Mouse (Mus musculus): ENCODE measurements around the gene Sec61g. TPM values are rescaled to one million over a fixed set of nuclear protein-coding genes. Genes with fewer than 3 reads are reported as not detected.
"Not testable (repeated sequence)": the region's sequence is repeated elsewhere in the genome, so short reads cannot be mapped to it uniquely, and the experiment has no call there.

Gene Sec61g
- 10 to 100 TPM in 2 of 3 experiments, 1 to 10 TPM in 1; 6.5 to 15.0 (median 13.2) TPM for polyA plus RNA-seq (2017; shearing (Covaris generic))

DNA sequence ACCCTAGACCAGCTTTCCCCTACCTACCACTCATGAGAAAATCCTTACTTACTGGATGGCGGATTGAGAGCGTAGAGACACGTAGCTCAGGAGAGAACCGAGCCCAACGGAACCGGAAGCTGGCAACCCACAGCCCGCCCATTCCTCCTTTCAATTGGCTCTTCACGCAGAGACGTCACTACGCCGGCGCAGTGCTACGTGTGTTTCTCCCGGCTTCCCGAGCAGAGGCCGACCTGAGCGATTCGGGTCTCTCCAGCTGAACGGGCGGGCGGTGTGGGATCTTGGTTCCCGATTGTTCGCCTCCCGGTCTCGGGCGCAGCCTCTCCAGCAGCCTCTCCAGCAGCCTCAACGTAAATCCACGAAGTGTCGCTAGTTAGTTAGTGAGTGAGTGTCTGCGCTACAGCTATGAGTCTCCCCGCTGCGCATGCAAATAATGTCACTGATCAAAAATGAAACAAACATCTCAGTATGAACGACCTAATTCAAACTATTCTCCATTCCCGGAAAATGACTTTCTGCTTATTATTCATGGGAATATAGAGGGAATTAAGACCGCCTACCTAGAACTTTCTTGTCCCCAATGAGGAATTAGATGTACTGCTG lies at the start of gene Sec61g:
Sec61g (minus strand) TSS at position 433 of the 603 bp plus-strand sequence.
- ATAC-seq = peak; percentile 98

DNA sequence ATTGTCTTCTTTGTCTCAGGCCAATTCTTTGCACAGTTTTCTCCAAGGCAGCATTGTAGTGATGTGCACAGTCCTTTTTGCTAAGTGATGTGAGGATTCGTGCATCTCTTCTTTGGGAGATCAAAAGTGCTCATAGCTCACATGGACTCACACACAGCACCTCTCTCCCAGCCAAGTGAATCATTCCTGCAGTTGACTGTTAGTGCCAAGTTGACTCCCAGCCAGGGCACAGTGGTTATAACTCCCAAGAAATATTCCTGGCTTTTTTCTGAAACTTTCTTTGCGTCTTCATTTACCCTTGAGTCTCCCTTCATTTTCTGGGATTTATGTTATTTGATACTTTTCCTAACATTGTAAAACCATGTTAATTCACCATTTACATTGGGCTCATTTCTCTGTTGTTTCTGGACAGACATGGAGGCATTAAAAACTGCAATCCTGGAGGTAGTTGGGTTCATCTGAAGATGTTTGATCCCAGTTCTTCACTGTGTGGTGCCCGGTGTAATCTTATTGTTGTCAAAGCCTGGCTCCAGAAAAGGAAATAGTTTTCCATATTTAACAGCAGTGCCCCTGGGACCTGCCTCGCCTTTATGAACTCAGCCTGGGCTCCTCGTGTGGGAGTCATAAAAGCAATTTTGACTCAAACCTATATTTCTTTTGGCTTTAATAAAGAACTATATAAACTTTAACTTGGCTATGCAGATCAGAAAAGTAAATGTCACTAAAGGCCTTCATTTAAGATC lies 38.3 kb upstream of the Sec61g start:
- ATAC-seq = no peak

- ATAC-seq = no peak
Observed at GRCm38 (mm10) chr11:16537379-16537778, 29.1 kb upstream of the Sec61g start.

GRCm38 (mm10) chr11:16534582-16535553 lies 26.6 kb upstream of the Sec61g start:
- ATAC-seq = no peak

- no peak for ATAC-seq
Observed at GRCm38 (mm10) chr11:16532877-16533276, 24.6 kb upstream of the Sec61g start.

DNA sequence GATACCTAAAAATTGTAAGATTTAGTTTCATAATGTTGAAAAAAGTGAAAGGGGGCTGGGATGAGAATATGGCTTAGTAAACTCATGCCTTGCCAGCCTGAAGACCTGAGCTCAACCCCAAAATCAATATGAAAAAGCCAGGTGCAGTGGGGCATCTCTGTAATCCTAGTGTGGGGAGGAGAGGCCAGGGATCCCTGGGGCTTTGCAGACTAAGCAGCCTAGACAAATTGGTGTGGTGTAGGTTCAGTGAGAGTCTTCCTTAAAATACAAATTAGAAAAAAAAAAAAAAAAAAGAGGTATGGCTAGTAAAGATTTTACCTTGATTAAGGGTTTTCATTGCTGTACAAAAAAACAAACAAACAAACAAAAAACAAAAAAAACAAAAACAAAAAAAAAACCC lies 20.6 kb upstream of the Sec61g start:
- no peak for ATAC-seq

DNA sequence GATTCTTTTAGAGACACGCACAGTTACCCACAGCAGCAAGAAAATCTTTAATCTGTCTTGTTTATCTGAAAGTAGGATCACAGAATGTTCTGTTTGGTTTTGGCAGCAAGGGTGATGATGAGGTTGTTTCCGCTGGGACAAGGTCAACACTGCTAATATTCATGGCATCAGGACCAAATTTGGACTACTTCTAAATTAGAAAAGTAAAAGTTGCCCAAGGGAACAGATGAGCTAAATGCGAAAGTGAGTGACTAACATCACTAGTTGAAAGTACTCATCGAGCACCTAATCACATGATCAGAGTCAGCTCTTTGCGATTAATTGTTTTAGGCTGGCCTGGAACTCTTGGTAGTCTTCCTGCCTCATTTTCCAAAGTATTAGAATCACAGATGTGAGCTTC lies 20.1 kb upstream of the Sec61g start:
- ATAC-seq = no peak

DNA sequence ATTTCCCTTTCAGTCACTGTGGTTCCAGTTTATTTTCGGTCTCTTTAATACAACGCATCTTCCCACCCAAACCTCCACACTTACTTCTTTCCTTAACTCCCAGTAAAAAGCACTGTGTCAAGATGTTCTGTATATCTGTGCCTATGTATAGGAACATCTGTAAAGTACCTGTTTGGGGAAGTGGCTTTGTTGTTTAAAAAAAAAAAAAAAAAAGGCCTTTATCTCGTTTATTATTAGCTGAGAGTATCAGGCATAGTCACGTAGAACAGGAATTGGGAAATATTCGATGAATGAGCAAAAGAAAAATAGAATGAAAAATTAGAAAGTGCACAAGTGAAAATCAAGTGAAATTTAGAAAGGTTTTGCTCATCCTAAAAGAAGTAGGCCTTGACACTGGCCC lies 19.5 kb upstream of the Sec61g start:
- no peak for ATAC-seq

DNA sequence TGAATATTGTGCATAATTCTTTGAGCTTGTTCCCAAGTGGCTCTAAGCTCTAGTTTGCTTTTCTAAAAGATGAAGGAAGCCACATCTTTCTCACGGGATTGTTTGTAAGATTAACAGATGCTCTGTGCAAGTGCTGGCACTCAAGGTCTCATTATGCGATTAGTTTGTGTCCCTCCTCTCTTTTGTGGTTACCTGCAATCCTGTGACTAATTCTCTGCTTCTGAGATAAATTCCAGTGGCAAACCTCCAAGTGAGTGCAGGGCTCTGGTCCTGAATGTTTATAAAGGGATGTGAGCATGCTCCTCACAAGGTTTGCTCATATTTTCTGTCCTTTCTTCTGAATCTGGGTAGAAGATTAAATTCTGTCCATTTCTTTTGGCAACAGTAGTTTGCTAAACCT lies 18.2 kb upstream of the Sec61g start:
- no peak for ATAC-seq

DNA sequence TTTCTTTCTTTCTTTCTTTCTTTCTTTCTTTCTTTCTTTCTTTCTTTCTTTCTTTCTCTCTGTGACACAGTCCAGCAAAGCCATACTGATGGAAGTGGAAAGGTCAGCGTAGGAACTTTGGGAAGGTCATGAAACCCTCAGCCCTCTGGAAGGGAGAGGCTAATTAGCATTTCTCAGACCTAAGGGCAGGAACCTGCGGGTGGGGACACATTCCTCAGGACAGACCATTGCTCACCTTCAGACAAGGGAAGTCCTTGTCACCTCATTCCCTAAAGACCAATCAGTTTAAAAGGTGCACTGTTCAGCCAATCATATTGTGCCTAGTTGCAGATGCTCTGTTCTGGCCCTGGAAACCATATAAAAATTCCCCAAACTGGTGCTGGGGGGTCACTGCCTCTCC lies 17.4 kb upstream of the Sec61g start:
- ATAC-seq = no peak

GRCm38 (mm10) chr11:16524917-16525640 lies 16.8 kb upstream of the Sec61g start:
- no peak for ATAC-seq

DNA sequence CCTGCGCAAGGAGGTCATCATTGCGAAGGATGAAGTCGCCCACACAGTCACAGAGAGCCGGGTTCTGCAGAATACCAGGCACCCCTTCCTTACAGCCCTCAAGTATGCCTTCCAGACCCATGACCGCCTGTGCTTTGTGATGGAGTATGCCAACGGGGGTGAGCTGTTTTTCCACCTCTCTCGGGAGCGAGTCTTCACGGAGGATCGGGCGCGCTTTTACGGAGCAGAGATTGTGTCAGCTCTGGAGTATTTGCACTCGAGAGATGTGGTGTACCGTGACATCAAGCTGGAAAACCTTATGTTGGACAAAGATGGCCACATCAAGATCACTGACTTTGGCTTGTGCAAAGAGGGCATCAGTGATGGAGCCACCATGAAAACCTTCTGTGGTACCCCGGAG lies 6.8 kb upstream of the Sec61g start:
- ATAC-seq = not testable (repeated sequence)

DNA sequence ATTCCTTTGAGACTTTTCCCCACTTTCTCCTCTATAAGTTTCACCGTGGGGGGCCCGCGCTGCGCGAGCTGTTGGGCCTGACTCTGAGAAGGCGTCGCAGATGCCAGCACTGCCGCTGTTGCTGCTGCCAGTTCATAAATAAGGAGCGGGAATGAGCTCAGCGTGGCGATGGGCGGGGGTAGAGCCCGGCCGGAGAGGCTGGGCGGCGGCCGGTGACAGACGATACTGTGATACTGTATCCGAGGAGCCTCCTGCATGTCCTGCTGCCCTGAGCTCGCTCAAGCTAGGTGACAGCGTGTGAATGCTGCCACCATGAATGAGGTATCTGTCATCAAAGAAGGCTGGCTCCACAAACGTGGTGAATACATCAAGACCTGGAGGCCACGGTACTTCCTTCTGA lies 5.9 kb upstream of the Sec61g start:
- not testable (repeated sequence) for ATAC-seq

- ATAC-seq = peak; percentile 16
Observed at GRCm38 (mm10) chr11:16507385-16508051, 766 bp downstream of the Sec61g start.

DNA sequence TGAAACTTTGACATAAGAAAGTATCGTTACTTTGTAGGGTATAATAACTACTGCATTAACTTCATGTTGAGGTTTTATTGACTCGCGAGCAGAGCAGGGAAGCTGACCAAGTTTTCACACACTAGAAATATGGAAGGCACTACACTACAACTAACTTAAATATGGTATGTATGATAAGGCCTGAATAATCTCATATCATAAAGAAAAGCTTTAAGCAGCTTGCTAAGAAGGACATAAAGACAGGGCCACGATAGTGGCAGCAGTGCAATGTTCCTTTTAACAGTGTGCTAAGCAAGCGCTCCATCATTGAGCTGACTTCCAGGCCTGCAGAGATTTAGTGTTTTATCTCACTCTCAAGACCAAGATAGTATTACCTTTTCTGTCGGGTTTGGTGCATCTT lies 2.3 kb downstream of the Sec61g start:
- ATAC-seq = no peak

DNA sequence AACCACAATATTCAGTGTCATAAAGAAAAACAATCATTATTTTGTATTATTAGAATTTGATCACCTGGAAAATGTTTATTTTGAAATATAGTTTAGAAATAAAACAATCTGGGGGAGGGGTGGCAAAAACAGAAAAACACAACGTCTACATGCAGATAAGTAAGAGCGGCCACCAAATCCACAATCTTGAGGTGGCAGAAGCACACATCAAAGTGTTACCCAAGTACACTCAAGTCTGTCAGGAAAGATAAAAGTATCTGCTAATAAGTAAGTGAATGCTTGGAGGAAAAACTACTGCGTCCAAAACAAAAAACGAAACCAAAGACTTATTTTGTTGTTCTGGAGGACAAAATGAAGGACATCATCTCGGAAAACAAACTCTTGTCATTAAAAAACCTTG lies 5.1 kb downstream of the Sec61g start:
- ATAC-seq = no peak

DNA sequence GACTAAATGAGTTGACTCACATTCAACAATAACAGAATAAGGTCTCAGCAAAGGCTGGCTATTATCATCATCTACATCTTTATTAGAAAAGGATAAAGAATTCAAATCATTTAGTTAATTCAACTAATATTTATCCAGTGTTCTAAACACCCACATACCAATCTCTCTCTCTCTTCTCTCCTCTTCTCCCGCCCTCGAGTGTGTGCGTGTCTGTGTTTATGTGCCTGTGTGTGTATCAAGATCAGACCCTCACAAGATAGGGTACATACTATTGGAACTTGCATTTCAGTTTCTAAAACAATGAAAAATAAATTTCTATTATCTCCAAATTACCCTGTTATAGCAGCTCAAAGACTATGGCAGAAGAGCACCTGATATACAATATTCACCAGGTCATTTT lies 5.5 kb downstream of the Sec61g start:
- ATAC-seq = no peak

- ATAC-seq = no peak
Observed at GRCm38 (mm10) chr11:16498756-16499680, 9.3 kb downstream of the Sec61g start.
